Mouse (Mus musculus) kidney, postnatal 0 days (tissue): ENCODE results near the gene Nsd1. TPM values are rescaled to one million over a fixed set of nuclear protein-coding genes. Genes with fewer than 3 reads are reported as not detected.

Experiments
- ATAC-seq: fragments of 200-750 bp; cut with Nextera tagmentation; replicated peaks from 2 replicates; pipeline ENCODE4 v1.8.0; 2017; ENCODE audit warnings: low read depth, moderate number of reproducible peaks, moderate TSS enrichment, moderate library complexity; ENCODE audit not compliant: low FRiP score
- DNase-seq: peaks from one replicate; pipeline ENCODE4 v3.0.0-alpha.2; 2016; ENCODE audit warnings: low spot score
- H3K27ac ChIP-seq: fragments of 300-500 bp; sonication (generic); 2 replicates; pipeline ENCODE4 v1.5.1; 2014; ENCODE audit warnings: mild to moderate bottlenecking
- H3K27me3 ChIP-seq: fragments of 300-500 bp; sonication (generic); 2 replicates; pipeline ENCODE4 v1.6.1; 2014; ENCODE audit warnings: low read length, mixed read lengths; ENCODE audit not compliant: insufficient read depth
- H3K36me3 ChIP-seq: fragments of 300-500 bp; sonication (generic); 2 replicates; pipeline ENCODE4 v1.6.1; 2014; ENCODE audit warnings: low read length, mixed read lengths; ENCODE audit not compliant: insufficient read depth
- H3K4me1 ChIP-seq: fragments of 300-500 bp; sonication (generic); replicated peaks from 2 replicates; pipeline ENCODE4 v1.6.1; 2014; ENCODE audit warnings: antibody characterized with exemption, low read length, mixed read lengths; ENCODE audit not compliant: insufficient read depth
- H3K4me2 ChIP-seq: fragments of 300-500 bp; sonication (generic); 2 replicates; pipeline ENCODE4 v1.6.1; 2014; ENCODE audit warnings: mild to moderate bottlenecking, low read length, moderate library complexity, mixed read lengths
- H3K4me3 ChIP-seq: fragments of 300-500 bp; sonication (generic); replicated peaks from 2 replicates; pipeline ENCODE4 v1.5.1; 2014; ENCODE audit warnings: low read depth, low read length
- H3K9ac ChIP-seq: fragments of 300-500 bp; sonication (generic); 2 replicates; pipeline ENCODE4 v1.6.1; 2014; ENCODE audit warnings: low read depth, low read length
- H3K9me3 ChIP-seq: fragments of 300-500 bp; sonication (generic); replicated peaks from 2 replicates; pipeline ENCODE4 v1.6.1; 2016; ENCODE audit warnings: low read length, inconsistent platforms, mixed read lengths
- CTCF ChIP-seq: IDR thresholded peaks from 2 replicates; pipeline ENCODE4 v1.5.1; 2016; ENCODE audit warnings: antibody characterized with exemption, low read depth, mild to moderate bottlenecking, moderate library complexity
- WGBS: fragments of 180-500 bp; shearing (Covaris S2); extraction: QIAGEN DNeasy Blood & Tissue Kit; methylation state at CpG from one replicate; pipeline ENCODE4 v1.1.7; 2014; 5-methylcytosine and 5-hydroxymethylcytosine counted together
- polyA plus RNA-seq: library from polyadenylated mRNA; unstranded; fragments of >200 nt; fragmentation: Nextera tagmentation; extraction: Ambion mirVana; gene quantifications from 2 replicates; pipeline ENCODE4 v1.2.1, GENCODE M21; 2015

Gene Nsd1
- polyA plus RNA-seq, 1 experiment from 2014 or later, result 52.5 TPM

GRCm38 (mm10) chr13:55361974-55362452, 152.4 kb downstream of the Nsd1 start:
- peak; percentile 15 for DNase-seq
- Histone ChIP-seq H3K4me2 (peak overlapping the region; percentile 90), H3K4me3 (peak overlapping the region; percentile 95), H3K9ac (peak overlapping the region; percentile 96), H3K4me1 (peaks cover 10% of the 10 kb centered on the region; the same call in 1 of the 2 replicates), H3K36me3 (peaks cover 21% of the 10 kb centered on the region; the same call in 1 of the 2 replicates), H3K27ac (peak overlapping the region; percentile 96), H3K27me3 (no peaks in the 10 kb centered on the region), H3K9me3 (no peaks in the 10 kb centered on the region)
- WGBS, result under 1% methylated on average over 32 of the region's 32 CpGs
- no peak for TF ChIP-seq CTCF
- ATAC-seq, result peak; percentile 22; the same call in 1 of the 2 replicates

- H3K27me3 ChIP-seq, result no peaks in the 10 kb centered on the region
- peaks cover 19% of the 10 kb centered on the region; the same call in 1 of the 2 replicates for H3K36me3 ChIP-seq
- H3K9ac ChIP-seq, result peak within 1 kb of the TSS; percentile 96
- peak within 1 kb of the TSS; percentile 90 for H3K4me2 ChIP-seq
- peak within 1 kb of the TSS; percentile 95 for H3K4me3 ChIP-seq
- no peaks in the 10 kb centered on the region for H3K9me3 ChIP-seq
- peaks cover 10% of the 10 kb centered on the region; the same call in 1 of the 2 replicates for H3K4me1 ChIP-seq
- peak; percentile 98 for ATAC-seq
- H3K27ac ChIP-seq, result peak within 1 kb of the TSS; percentile 96
- DNase-seq, result peak; percentile 100
- TF ChIP-seq CTCF, result 0 out of 2 replicates have a peak, but pooled peaks have one; percentile 1
- WGBS, result under 1% methylated on average over 35 of the region's 35 CpGs
These were observed 153.0 kb downstream of the Nsd1 start, which contains the start of gene Lman2 for GRCm38 (mm10) chr13:55362453-55363060. TSS of gene Lman2 (minus strand) at chr13:55362783.

Other genes with a start within 250 kb of the Nsd1 start
- gene Hk3, start 188.4 kb upstream of the Nsd1 start, polyA plus RNA-seq, result 0.61 and 0.85 TPM in 2 replicates
- gene Uimc1, start 109.5 kb upstream of the Nsd1 start, polyA plus RNA-seq, result 24.6 and 27.9 TPM in 2 replicates
- gene Zfp346, start 104.5 kb upstream of the Nsd1 start, polyA plus RNA-seq, result 11.8 and 13.1 TPM in 2 replicates
- not detected in 2 replicates for gene Gm17617, start 76.2 kb upstream of the Nsd1 start, polyA plus RNA-seq
- gene Fgfr4, start 57.1 kb upstream of the Nsd1 start, polyA plus RNA-seq, result 14.6 and 15.8 TPM in 2 replicates
- 398 and 435 TPM in 2 replicates for gene Prelid1, start 110.7 kb downstream of the Nsd1 start, polyA plus RNA-seq
- gene Rab24, start 112.2 kb downstream of the Nsd1 start, polyA plus RNA-seq, result 84.8 and 93.1 TPM in 2 replicates
- 14.9 and 15.1 TPM in 2 replicates for gene Mxd3, start 120.0 kb downstream of the Nsd1 start, polyA plus RNA-seq
- 93.7 and 103 TPM in 2 replicates for gene Lman2, start 153.0 kb downstream of the Nsd1 start, polyA plus RNA-seq
- 1.6 and 1.7 TPM in 2 replicates for gene Rgs14, start 159.9 kb downstream of the Nsd1 start, polyA plus RNA-seq
- gene Slc34a1, start 188.4 kb downstream of the Nsd1 start, polyA plus RNA-seq, result 344 and 465 TPM in 2 replicates
- gene Pfn3, start 205.4 kb downstream of the Nsd1 start, polyA plus RNA-seq, result not detected in 2 replicates
- gene F12, start 217.0 kb downstream of the Nsd1 start, polyA plus RNA-seq, result 0.05 and 0.45 TPM in 2 replicates
- gene Grk6, start 235.3 kb downstream of the Nsd1 start, polyA plus RNA-seq, result 29.5 and 29.8 TPM in 2 replicates